ENCODE assay signal across 8 mouse cellular contexts in the genomic region with DNA sequence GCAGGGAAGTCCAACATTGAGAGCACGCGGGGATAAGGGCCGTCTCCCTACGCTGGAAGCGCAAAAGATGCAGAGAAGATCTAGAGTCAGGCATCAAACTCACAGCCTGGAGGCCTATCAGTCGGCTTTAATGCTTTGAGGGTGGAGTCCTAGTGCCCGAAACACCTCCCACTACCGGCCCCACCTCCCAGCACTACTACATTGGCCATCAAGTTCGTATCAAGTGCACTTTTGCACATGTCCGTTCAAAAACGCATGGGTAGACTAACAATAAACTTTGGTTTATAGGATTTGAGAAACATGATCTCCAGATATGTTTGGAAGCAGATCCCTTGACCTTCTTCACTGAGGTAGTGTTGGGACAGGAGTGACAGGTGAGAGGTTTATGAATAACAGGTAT. TPM values are rescaled to one million over a fixed set of nuclear protein-coding genes. Genes with fewer than 3 reads are reported as not detected.
DNase-seq lines count a peak whose midpoint lies in the region; ATAC-seq lines count a peak whose summit lies in the region.

No protein-coding gene starts in this region.

- H3K27me3 ChIP-seq in heart, embryonic 15.5 days: no peaks in the 10 kb centered on the region; the same call in 1 of the 2 replicates

- H3K36me3 ChIP-seq in heart, embryonic 15.5 days: no peaks in the 10 kb centered on the region

- DNase-seq in urinary bladder, postnatal 14 days (ENCODE audit: low spot score): peak; percentile 62
- no peak for DNase-seq in urinary bladder, postnatal 10 days (ENCODE audit: low spot score)
- peak; percentile 83 for DNase-seq in embryo, embryonic 10.5 days (ENCODE audit: low spot score)
- DNase-seq in kidney, postnatal 25 days: peak; percentile 63 to 79
- peak; percentile 32 to 59 for DNase-seq in spleen, adult 18-20 months
- DNase-seq in frontal cortex, postnatal 14 days (ENCODE audit: low spot score in 2 of 2): no peak

- peaks cover 29% of the 10 kb centered on the region for H3K4me1 ChIP-seq in heart, embryonic 15.5 days (replicated peaks)

- ATAC-seq in heart, embryonic 15.5 days (replicated peaks; ENCODE audit: insufficient number of reproducible peaks, insufficient read depth, low FRiP score, low read depth): no peak
- peak; percentile 69 for ATAC-seq in megakaryocyte progenitor cell, adult 5-6 weeks (replicated peaks; ENCODE audit: poor library complexity)

- peak overlapping the region; percentile 88 for H3K4me2 ChIP-seq in heart, embryonic 15.5 days

- H3K9ac ChIP-seq in heart, embryonic 15.5 days: peak overlapping the region; percentile 77

- 4% methylated on average over 11 of the region's 11 CpGs for WGBS in heart, embryonic 15.5 days

- no peaks in the 10 kb centered on the region for H3K9me3 ChIP-seq in heart, embryonic 15.5 days (replicated peaks)

- peak overlapping the region; percentile 98 for H3K4me3 ChIP-seq in heart, embryonic 15.5 days

- H3K27ac ChIP-seq in heart, embryonic 15.5 days: peak overlapping the region; percentile 98

RNA-seq across cellular contexts. Expression of a gene that starts 1.0 kb away (rescaled TPM):
- polyA plus RNA-seq in heart, embryonic 15.5 days (2015; fragmentation: Nextera tagmentation; extraction: Ambion mirVana): 84.3 and 107 TPM in 2 replicates
- 114 and 118 TPM in 2 replicates for total RNA-seq in megakaryocyte progenitor cell, adult 5-6 weeks (2015)
- 179 and 224 TPM in 2 replicates for total RNA-seq in megakaryocyte progenitor cell, adult 5-6 weeks (2017)

RNA-seq across cellular contexts. Expression of a gene that starts 25.3 kb away (rescaled TPM):
- polyA plus RNA-seq in heart, embryonic 15.5 days (2015; fragmentation: Nextera tagmentation; extraction: Ambion mirVana): 18.3 and 21.5 TPM in 2 replicates
- total RNA-seq in megakaryocyte progenitor cell, adult 5-6 weeks (2015): 6.7 and 7.7 TPM in 2 replicates
- total RNA-seq in megakaryocyte progenitor cell, adult 5-6 weeks (2017): 7.4 and 7.9 TPM in 2 replicates

Comparison
In these comparisons a context has a peak if more than half of its experiments do, and no peak if none do; other contexts are left out.
1. DNase-seq: peak in urinary bladder, postnatal 14 days (single experiment), embryo, embryonic 10.5 days (single experiment), kidney, postnatal 25 days (2 of 2) and spleen, adult 18-20 months (2 of 2); none in urinary bladder, postnatal 10 days (single experiment) and frontal cortex, postnatal 14 days (0 of 2).